Mouse (Mus musculus) midbrain, postnatal 0 days (tissue): ENCODE results near the gene Traf3ip2. TPM values are rescaled to one million over a fixed set of nuclear protein-coding genes. Genes with fewer than 3 reads are reported as not detected.
A peak's percentile ranks its signal among the peaks of the same experiment; 100 is the strongest.

Source experiments
- ATAC-seq: fragments of 200-750 bp; cut with Nextera tagmentation; 2 replicates; pipeline ENCODE4 v1.8.0; 2017; ENCODE audit warnings: moderate number of reproducible peaks, mild to moderate bottlenecking, moderate TSS enrichment, moderate library complexity; ENCODE audit not compliant: low FRiP score
- DNase-seq: peaks from one replicate; pipeline ENCODE4 v3.0.0-alpha.2; 2015; ENCODE audit warnings: low spot score
- H3K27ac ChIP-seq: fragments of 300-500 bp; sonication (generic); 2 replicates; pipeline ENCODE4 v1.5.1; 2014; ENCODE audit warnings: low read depth, mild to moderate bottlenecking, low read length, mixed read lengths
- H3K27me3 ChIP-seq: fragments of 300-500 bp; sonication (generic); 2 replicates; pipeline ENCODE4 v1.6.1; 2014; ENCODE audit warnings: low read length, control low read depth, mixed read lengths; ENCODE audit not compliant: insufficient read depth
- H3K36me3 ChIP-seq: fragments of 300-500 bp; sonication (generic); 2 replicates; pipeline ENCODE4 v1.6.1; 2014; ENCODE audit warnings: low read length, control low read depth, mixed read lengths; ENCODE audit not compliant: insufficient read depth
- H3K4me1 ChIP-seq: fragments of 300-500 bp; sonication (generic); 2 replicates; pipeline ENCODE4 v1.6.1; 2014; ENCODE audit warnings: mild to moderate bottlenecking, control low read depth, antibody characterized with exemption, low read length, mixed read lengths; ENCODE audit not compliant: insufficient read depth
- H3K4me2 ChIP-seq: fragments of 300-500 bp; sonication (generic); 2 replicates; pipeline ENCODE4 v1.6.1; 2014; ENCODE audit warnings: low read depth, mild to moderate bottlenecking, low read length, mixed read lengths; ENCODE audit not compliant: poor library complexity, severe bottlenecking
- H3K4me3 ChIP-seq: fragments of 300-500 bp; sonication (generic); 2 replicates; pipeline ENCODE4 v1.5.1; 2014; ENCODE audit warnings: low read depth, mild to moderate bottlenecking, low read length, moderate library complexity
- H3K9ac ChIP-seq: fragments of 300-500 bp; sonication (generic); replicated peaks from 2 replicates; pipeline ENCODE4 v1.6.1; 2014; ENCODE audit warnings: mild to moderate bottlenecking, low read length, moderate library complexity, mixed read lengths; ENCODE audit not compliant: poor library complexity, severe bottlenecking
- H3K9me3 ChIP-seq: fragments of 300-500 bp; sonication (generic); 2 replicates; pipeline ENCODE4 v1.6.1; 2016; ENCODE audit warnings: low read length, control low read depth
- CTCF ChIP-seq: IDR thresholded peaks from 2 replicates; pipeline ENCODE4 v1.5.1; 2016; ENCODE audit warnings: antibody characterized with exemption, mild to moderate bottlenecking
- WGBS: fragments of 180-500 bp; shearing (Covaris S2); extraction: QIAGEN DNeasy Blood & Tissue Kit; methylation state at CpG from one replicate; pipeline ENCODE4 v1.1.7; 2014; 5-methylcytosine and 5-hydroxymethylcytosine counted together
- polyA plus RNA-seq: library from polyadenylated mRNA; unstranded; fragments of >200 nt; fragmentation: Nextera tagmentation; extraction: Ambion mirVana; gene quantifications from 2 replicates; pipeline ENCODE4 v1.2.1, GENCODE M21; 2015
- total RNA-seq: library from RNA; depleted of rRNA; stranded (reverse); fragments of >200 nt; gene quantifications from 2 replicates; pipeline ENCODE4 v1.2.3, GENCODE M21; 2014

Gene Traf3ip2
- total and polyA plus RNA-seq, 2 experiments from 2014 or later: 1.9 to 6.1 TPM

DNA sequence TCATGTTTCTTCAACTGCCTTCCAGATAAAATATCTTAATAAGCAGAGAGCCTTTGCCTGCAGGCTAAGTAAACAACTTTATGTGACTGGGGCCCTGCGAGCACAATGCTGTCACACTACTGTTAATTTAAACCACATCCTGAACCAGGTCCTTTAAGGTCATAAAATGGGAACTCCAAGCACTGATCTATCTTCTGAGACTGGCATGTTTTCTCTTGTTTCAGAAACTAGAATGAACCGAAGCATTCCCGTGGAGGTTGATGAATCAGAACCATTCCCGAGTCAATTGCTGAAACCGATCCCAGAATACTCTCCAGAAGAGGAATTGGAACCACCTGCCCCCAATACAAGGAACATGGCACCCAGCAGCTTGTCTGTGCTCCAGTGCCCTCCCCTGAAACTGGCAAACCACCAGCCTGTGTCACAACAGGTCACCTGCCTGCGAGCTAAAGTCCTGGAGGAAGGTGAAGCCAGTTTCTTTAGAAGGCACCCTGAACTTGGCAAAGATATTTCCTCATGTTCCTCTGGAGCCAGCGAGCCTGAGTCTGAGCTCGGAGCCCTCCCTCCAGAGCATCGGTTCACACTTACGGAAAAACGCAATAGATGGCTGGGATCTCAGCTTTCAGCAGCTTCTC is 13.0 kb downstream of the Traf3ip2 start:
- ATAC-seq (no peak), DNase-seq (no peak)
- H3K9ac ChIP-seq: no peak overlapping the region
- no peak overlapping the region for H3K27ac ChIP-seq
- no peak overlapping the region for H3K4me3 ChIP-seq
- H3K4me2 ChIP-seq: no peak overlapping the region
- H3K36me3 ChIP-seq: peaks cover 4% of the 10 kb centered on the region; the same call in 1 of the 2 replicates
- TF ChIP-seq CTCF: no peak
- no peaks in the 10 kb centered on the region for H3K27me3 ChIP-seq
- H3K4me1 ChIP-seq: peaks cover 12% of the 10 kb centered on the region; the same call in 1 of the 2 replicates
- no peaks in the 10 kb centered on the region for H3K9me3 ChIP-seq
- 84% methylated on average over 11 of the region's 11 CpGs for WGBS

DNA sequence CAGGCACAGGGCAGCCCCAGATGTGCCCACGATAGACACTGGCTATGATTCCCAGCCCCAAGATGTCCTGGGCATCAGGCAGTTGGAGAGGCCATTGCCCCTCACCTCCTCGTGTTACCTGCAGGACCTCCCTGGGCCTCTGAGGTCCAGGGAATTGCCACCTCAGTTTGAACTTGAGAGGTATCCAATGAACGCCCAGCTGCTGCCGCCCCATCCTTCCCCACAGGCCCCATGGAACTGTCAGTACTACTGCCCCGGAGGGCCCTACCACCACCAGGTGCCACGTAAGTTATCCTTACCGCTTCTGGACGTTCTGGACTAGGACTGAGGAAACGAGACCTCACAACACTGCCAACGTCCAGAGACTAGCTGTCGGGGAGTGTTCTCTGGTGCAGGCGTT is 13.6 kb downstream of the Traf3ip2 start:
- Histone ChIP-seq H3K9me3 (no peaks in the 10 kb centered on the region), H3K4me3 (no peak overlapping the region), H3K4me2 (no peak overlapping the region), H3K36me3 (peaks cover 4% of the 10 kb centered on the region; the same call in 1 of the 2 replicates), H3K27me3 (no peaks in the 10 kb centered on the region), H3K4me1 (peaks cover 16% of the 10 kb centered on the region; the same call in 1 of the 2 replicates), H3K27ac (no peak overlapping the region), H3K9ac (no peak overlapping the region)
- TF ChIP-seq CTCF: no peak
- ATAC-seq (no peak), DNase-seq (no peak)
- 94% methylated on average over 12 of the region's 12 CpGs for WGBS

DNA sequence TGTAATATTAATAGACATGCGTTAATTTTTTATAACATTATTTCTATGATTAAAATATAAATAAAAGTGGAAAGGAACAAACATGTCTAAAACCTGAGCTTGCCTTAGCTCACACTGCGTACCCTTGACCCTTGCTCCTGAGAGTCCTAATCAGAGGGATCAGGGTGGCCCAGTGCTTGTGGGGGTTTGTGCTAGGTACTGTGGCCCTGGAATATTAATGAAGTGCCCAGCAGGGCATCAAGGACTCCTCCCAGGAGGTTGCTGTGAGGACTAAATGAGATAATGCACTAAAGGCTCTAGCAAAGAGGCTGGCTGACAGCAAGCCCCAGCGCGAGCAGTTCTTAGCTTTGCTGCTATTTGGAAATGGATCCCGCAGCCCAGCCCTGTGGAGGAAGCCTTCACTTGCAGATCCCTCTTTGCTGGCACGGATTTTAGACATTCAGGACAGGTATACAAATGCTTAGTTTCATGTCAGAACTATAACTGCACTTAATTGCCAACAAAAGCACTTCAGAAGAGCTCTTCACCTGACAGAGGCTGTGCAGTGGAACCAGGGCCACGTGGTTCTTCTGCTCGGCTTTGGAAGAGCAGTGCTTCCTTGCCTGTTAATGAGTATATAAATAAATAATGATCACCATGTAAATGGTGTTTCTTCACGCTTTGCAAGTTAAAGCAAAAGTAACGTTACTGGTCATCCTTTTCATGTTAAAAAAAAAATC is 16.2 kb downstream of the Traf3ip2 start:
- 28% methylated on average over 10 of the region's 10 CpGs for WGBS
- H3K9me3 ChIP-seq: no peaks in the 10 kb centered on the region
- no peaks in the 10 kb centered on the region for H3K36me3 ChIP-seq
- no peak overlapping the region for H3K9ac ChIP-seq
- ATAC-seq (no peak), DNase-seq (no peak)
- H3K4me2 ChIP-seq: no peak overlapping the region
- H3K27ac ChIP-seq: peak overlapping the region; percentile 44; the same call in 1 of the 2 replicates
- peaks cover 16% of the 10 kb centered on the region; the same call in 1 of the 2 replicates for H3K4me1 ChIP-seq
- no peak for TF ChIP-seq CTCF
- no peak overlapping the region for H3K4me3 ChIP-seq
- H3K27me3 ChIP-seq: no peaks in the 10 kb centered on the region

DNA sequence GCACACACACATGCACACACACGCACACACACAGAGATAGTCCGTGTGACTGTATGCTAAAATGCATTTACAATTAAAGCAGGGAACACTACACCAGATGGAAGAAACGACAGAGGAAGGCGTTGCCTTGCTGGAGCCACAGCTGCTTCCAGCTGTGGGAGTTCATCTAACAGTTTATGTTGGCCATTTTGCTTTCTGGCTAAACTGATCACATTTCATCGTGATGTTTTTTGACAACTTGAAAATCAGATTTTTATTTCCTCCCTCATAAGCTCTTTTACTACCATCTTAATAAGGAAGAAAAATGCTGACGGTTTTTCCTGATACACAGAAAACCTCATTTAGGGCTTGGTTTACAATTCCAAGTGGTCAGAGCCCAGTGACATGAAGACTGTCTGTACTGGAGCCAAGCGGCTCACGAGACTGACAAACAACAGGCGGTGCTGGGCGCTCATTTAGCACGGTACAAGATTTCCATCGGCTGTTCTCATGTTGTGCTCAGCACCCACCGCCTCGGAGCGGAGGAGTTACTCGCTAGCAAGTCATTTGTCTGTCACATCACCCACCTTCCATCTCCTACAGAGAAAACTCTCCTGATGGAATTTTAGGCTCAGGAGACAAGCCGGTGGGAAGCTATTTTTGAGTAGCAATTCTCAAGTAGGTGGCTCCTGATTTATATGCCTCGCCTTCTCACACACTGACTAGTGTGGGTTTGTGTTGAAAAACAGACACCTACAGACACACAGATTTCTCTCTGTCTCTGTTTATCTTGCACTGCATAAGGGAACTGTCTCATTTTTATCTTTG is 17.2 kb downstream of the Traf3ip2 start:
- H3K9ac ChIP-seq: no peak overlapping the region
- 36% methylated on average over 18 of the region's 18 CpGs for WGBS
- no peaks in the 10 kb centered on the region for H3K27me3 ChIP-seq
- peaks cover 16% of the 10 kb centered on the region; the same call in 1 of the 2 replicates for H3K4me1 ChIP-seq
- H3K36me3 ChIP-seq: no peaks in the 10 kb centered on the region
- H3K9me3 ChIP-seq: no peaks in the 10 kb centered on the region
- no peak overlapping the region; the same call in 1 of the 2 replicates for H3K4me2 ChIP-seq
- peak; percentile 61 for DNase-seq
- peak overlapping the region; percentile 63 for H3K27ac ChIP-seq
- ATAC-seq: peak; percentile 39; the same call in 1 of the 2 replicates
- TF ChIP-seq CTCF: no peak
- no peak overlapping the region for H3K4me3 ChIP-seq

DNA sequence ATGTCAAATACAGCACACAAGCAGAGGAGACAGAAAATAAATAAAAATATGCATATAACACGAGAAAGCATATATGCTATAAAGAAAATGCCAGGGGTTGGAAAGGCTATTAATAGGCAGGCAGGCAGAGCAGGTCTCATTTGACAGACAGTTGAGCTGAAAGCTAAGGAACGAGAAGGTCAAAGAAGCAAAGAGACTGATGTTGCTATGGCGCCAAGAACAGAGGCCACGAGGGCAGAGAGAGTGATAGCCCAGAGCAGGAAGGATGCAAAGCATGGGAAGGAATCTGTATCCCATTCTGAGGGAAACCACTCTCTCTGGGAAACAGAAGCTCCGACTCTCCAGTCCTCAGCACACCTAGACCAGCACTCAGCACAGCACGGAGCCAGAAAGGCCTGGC is 18.1 kb downstream of the Traf3ip2 start:
- no peak for DNase-seq
- Histone ChIP-seq H3K9ac (no peak overlapping the region), H3K27ac (peak overlapping the region; percentile 63), H3K9me3 (no peaks in the 10 kb centered on the region), H3K4me2 (no peak overlapping the region), H3K27me3 (no peaks in the 10 kb centered on the region), H3K4me1 (peaks cover 16% of the 10 kb centered on the region; the same call in 1 of the 2 replicates), H3K4me3 (no peak overlapping the region), H3K36me3 (no peaks in the 10 kb centered on the region)
- 45% methylated on average over 6 of the region's 6 CpGs for WGBS
- no peak for TF ChIP-seq CTCF
- ATAC-seq: 0 out of 2 replicates have a peak, but pooled peaks have one; percentile 18
